Mouse (Mus musculus): ENCODE measurements around the gene Sipa1. TPM values are rescaled to one million over a fixed set of nuclear protein-coding genes. Genes with fewer than 3 reads are reported as not detected.

The Sipa1 gene
- total RNA-seq (2021), result 10 to 100 TPM; 23.9 to 24.4 TPM
- long read RNA-seq, experiment 1, partial matches to known transcripts, result 10 of 35 reads
- long read RNA-seq, experiment 1, other reads (novel, unspliced or antisense), result 15 of 35 reads
- long read RNA-seq, experiment 2, transcript Sipa1-203 (17 exons, 3,584 nt), result major isoform, 11 of 34 reads
- long read RNA-seq, experiment 2, transcript Sipa1-204 (16 exons, 3,583 nt), result minor isoform, 5 of 34 reads
- long read RNA-seq, experiment 2, partial matches to known transcripts, result 10 of 34 reads
- long read RNA-seq, experiment 2, other reads (novel, unspliced or antisense), result 8 of 34 reads

- intact Hi-C loops (cut with DNase I), result no loop called here
- peak; percentile 68 to 73 for DNase-seq (ENCODE audit: low spot score in 2 of 2)
Measured at GRCm38 (mm10) chr19:5662981-5663913, at the start of gene Sipa1. TSS of gene Sipa1 (minus strand) at chr19:5663707.

- intact Hi-C loops (cut with DNase I), result loop anchor here (5.0 to 10.0 kb wide), 2 partner anchors 69 to 172 kb away; no protein-coding TSS in a partner anchor
- DNase-seq (ENCODE audit: low spot score in 2 of 2), result no peak
Measured at GRCm38 (mm10) chr19:5713255-5713654, 49.7 kb upstream of the Sipa1 start.

GRCm38 (mm10) chr19:5711907-5712460, 48.5 kb upstream of the Sipa1 start:
- intact Hi-C loops (cut with DNase I), result loop anchor here (5.0 to 10.0 kb wide), 2 partner anchors 70 to 173 kb away; no protein-coding TSS in a partner anchor
- no peak for DNase-seq (ENCODE audit: low spot score in 2 of 2)

- intact Hi-C loops (cut with DNase I), result loop anchor here (5.0 to 10.0 kb wide), 2 partner anchors 71 to 174 kb away; no protein-coding TSS in a partner anchor
- peak; percentile 82 to 83 for DNase-seq (ENCODE audit: low spot score in 2 of 2)
Measured at GRCm38 (mm10) chr19:5711218-5711617, 47.7 kb upstream of the Sipa1 start.

- intact Hi-C loops (cut with DNase I), result loop anchor here (5.0 to 10.0 kb wide), 2 partner anchors 72 to 174 kb away; no protein-coding TSS in a partner anchor
Measured at GRCm38 (mm10) chr19:5710581-5710980, 47.1 kb upstream of the Sipa1 start.

GRCm38 (mm10) chr19:5710068-5710467, 46.6 kb upstream of the Sipa1 start:
- intact Hi-C loops (cut with DNase I), result loop anchor here (5.0 to 10.0 kb wide), 2 partner anchors 72 to 175 kb away; no protein-coding TSS in a partner anchor

More at GRCm38 (mm10) chr19:5710581-5710980, 47.1 kb upstream of the Sipa1 start:
- DNase-seq (ENCODE audit: low spot score in 2 of 2), result no peak

GRCm38 (mm10) chr19:5704801-5705571, 41.5 kb upstream of the Sipa1 start:
- intact Hi-C loops (cut with DNase I), result no loop called here
- DNase-seq (ENCODE audit: low spot score in 2 of 2), result no peak

More at GRCm38 (mm10) chr19:5710068-5710467, 46.6 kb upstream of the Sipa1 start:
- DNase-seq (ENCODE audit: low spot score in 2 of 2), result no peak

- intact Hi-C loops (cut with DNase I), result no loop called here
- DNase-seq (ENCODE audit: low spot score in 2 of 2), result no peak
Measured at GRCm38 (mm10) chr19:5704163-5704800, 40.8 kb upstream of the Sipa1 start, which contains the start of gene Kcnk7. TSS of gene Kcnk7 (plus strand) at chr19:5704367.

- intact Hi-C loops (cut with DNase I), result no loop called here
- DNase-seq (ENCODE audit: low spot score in 2 of 2), result no peak
Measured at GRCm38 (mm10) chr19:5695849-5696462, 32.4 kb upstream of the Sipa1 start.

- no peak for DNase-seq (ENCODE audit: low spot score in 2 of 2)
- intact Hi-C loops (cut with DNase I), result no loop called here
Measured at GRCm38 (mm10) chr19:5693801-5694200, 30.3 kb upstream of the Sipa1 start.

- no peak for DNase-seq (ENCODE audit: low spot score in 2 of 2)
- intact Hi-C loops (cut with DNase I), result loop anchor here (1.0 kb wide), 1 partner anchor 35 kb away; no protein-coding TSS in a partner anchor
Measured at GRCm38 (mm10) chr19:5692913-5693396, 29.4 kb upstream of the Sipa1 start.

GRCm38 (mm10) chr19:5692086-5692912, 28.8 kb upstream of the Sipa1 start:
- intact Hi-C loops (cut with DNase I), result loop anchor here (1.0 kb wide), 1 partner anchor 36 kb away; no protein-coding TSS in a partner anchor
- DNase-seq (ENCODE audit: low spot score in 2 of 2), result no peak

- no peak for DNase-seq (ENCODE audit: low spot score in 2 of 2)
- intact Hi-C loops (cut with DNase I), result no loop called here
Measured at GRCm38 (mm10) chr19:5691601-5692000, 28.1 kb upstream of the Sipa1 start.

- intact Hi-C loops (cut with DNase I), result no loop called here
- DNase-seq (ENCODE audit: low spot score in 2 of 2), result no peak
Measured at GRCm38 (mm10) chr19:5690343-5690735, 26.8 kb upstream of the Sipa1 start.

- intact Hi-C loops (cut with DNase I), result no loop called here
Measured at GRCm38 (mm10) chr19:5689565-5690342, 26.2 kb upstream of the Sipa1 start.

GRCm38 (mm10) chr19:5689088-5689428, 25.6 kb upstream of the Sipa1 start:
- DNase-seq (ENCODE audit: low spot score in 2 of 2), result no peak
- intact Hi-C loops (cut with DNase I), result no loop called here

More at GRCm38 (mm10) chr19:5689565-5690342, 26.2 kb upstream of the Sipa1 start:
- DNase-seq (ENCODE audit: low spot score in 2 of 2), result peak; percentile 65 to 77

All from left cerebral cortex, postnatal 14 days (tissue).